Mouse (Mus musculus): ENCODE results near the gene Fam53b. TPM values are rescaled to one million over a fixed set of nuclear protein-coding genes. Genes with fewer than 3 reads are reported as not detected.

Gene Fam53b
- polyA plus RNA-seq, 1 experiment from 2014 or later = 14.7 TPM

DNA sequence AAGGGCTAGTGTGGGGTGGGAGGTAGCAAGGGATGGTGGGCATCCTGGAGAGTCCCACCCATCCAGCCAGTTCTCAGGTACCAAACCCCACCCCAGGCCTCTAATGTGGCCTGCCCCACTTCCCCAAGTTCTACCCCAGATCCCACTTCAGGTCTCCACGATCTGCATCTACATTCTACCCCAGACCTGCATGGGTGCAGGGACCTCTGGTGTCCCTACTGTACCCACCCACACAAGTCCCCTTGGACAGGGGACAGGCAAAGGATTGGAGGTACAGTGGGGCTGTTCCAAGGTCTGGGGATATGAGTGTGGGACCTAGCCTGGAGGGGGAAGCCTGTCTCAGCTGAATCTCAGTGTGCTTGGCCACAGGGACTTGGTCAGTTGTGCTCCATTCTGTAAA lies 131.9 kb downstream of the Fam53b start:
- Histone ChIP-seq H3K9ac (ENCODE audit: low read depth, low read length) (no peak overlapping the region), H3K27me3 (replicated peaks; ENCODE audit: control insufficient read depth, insufficient read depth, low read length) (no peaks in the 10 kb centered on the region), H3K27ac (ENCODE audit: low read depth, low read length) (no peak overlapping the region), H3K4me3 (ENCODE audit: low read length) (no peak overlapping the region), H3K9me3 (ENCODE audit: control insufficient read depth, low read length) (no peaks in the 10 kb centered on the region), H3K4me1 (ENCODE audit: control insufficient read depth, insufficient read depth, low read depth, low read length) (no peaks in the 10 kb centered on the region; the same call in 1 of the 2 replicates), H3K4me2 (ENCODE audit: low read length) (no peak overlapping the region), H3K36me3 (ENCODE audit: control insufficient read depth, insufficient read depth, low read length) (no peaks in the 10 kb centered on the region)
- no peak for ATAC-seq
- WGBS = 73% methylated on average over 1 of the region's 1 CpGs

DNA sequence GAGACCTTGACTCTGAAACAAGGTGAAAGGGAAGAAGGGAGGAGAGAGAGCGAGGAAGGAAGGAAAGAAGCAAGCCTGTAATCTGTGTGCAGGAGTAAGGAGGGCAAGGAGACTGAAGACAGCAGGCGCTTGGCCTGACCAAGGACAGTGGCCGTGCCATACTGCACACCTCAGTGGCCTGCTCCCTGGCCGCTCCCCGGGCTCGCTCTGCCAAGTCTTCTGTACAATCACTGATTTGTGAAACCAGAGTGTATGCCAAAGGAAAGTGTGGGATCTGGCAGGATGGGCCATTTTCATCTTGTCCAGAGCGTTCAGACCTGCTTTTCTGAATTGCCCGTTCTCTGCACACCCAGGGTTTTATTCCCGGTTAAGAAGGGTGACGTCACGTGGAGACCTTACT lies 132.4 kb downstream of the Fam53b start:
- no peak for ATAC-seq
- Histone ChIP-seq H3K27me3 (replicated peaks; ENCODE audit: control insufficient read depth, insufficient read depth, low read length) (no peaks in the 10 kb centered on the region), H3K4me1 (ENCODE audit: control insufficient read depth, insufficient read depth, low read depth, low read length) (no peaks in the 10 kb centered on the region; the same call in 1 of the 2 replicates), H3K4me3 (ENCODE audit: low read length) (no peak overlapping the region), H3K9ac (ENCODE audit: low read depth, low read length) (no peak overlapping the region), H3K27ac (ENCODE audit: low read depth, low read length) (no peak overlapping the region), H3K36me3 (ENCODE audit: control insufficient read depth, insufficient read depth, low read length) (no peaks in the 10 kb centered on the region), H3K9me3 (ENCODE audit: control insufficient read depth, low read length) (no peaks in the 10 kb centered on the region), H3K4me2 (ENCODE audit: low read length) (no peak overlapping the region)
- WGBS = 80% methylated on average over 11 of the region's 11 CpGs

DNA sequence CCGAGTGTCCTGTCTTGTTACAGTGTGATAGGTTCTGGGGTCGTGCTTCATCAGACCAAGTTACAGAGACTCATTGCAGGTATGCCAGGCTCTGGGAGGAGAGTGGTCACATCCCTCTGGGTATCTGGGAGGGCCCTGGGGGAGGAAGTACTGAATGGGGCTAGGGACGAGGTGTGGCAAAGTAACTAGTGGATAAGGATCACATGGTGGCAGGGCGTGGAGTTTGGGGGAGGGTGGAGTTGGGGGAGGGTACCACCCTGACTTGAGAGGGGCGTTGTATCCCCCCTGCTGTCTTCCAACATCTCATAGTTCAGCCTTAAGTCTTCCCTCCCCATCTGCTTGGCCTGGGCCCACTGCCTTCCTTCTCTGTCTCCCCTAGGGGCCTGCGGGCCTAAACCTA lies 134.1 kb downstream of the Fam53b start:
- WGBS = 76% methylated on average over 6 of the region's 6 CpGs
- ATAC-seq = no peak

DNA sequence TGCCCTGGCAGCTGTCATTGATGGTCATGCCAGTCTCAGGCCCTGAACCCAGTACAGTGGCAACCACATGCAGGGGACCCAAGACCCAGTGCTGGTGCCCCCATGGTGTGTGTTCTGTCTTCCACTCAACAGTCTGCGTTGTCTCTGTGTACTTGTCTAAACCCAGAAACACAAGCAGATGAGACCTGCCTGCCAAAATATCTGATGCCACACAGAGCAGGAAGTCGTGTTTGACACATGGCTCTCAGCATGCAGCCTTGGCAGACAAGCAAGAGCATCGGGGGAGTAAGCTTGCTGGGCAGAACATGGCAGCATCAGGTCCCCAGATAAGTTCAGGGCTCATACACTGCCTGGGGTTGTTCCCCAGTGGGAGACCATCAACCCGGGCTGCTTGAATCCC lies 134.6 kb downstream of the Fam53b start:
- no peaks in the 10 kb centered on the region; the same call in 1 of the 2 replicates for H3K4me1 ChIP-seq (ENCODE audit: control insufficient read depth, insufficient read depth, low read depth, low read length)
- WGBS = 56% methylated on average over 4 of the region's 4 CpGs

More for the DNA sequence above, 134.1 kb downstream of the Fam53b start:
- no peak overlapping the region for H3K27ac ChIP-seq (ENCODE audit: low read depth, low read length)
- H3K4me3 ChIP-seq (ENCODE audit: low read length) = no peak overlapping the region
- H3K9ac ChIP-seq (ENCODE audit: low read depth, low read length) = no peak overlapping the region
- H3K4me1 ChIP-seq (ENCODE audit: control insufficient read depth, insufficient read depth, low read depth, low read length) = no peaks in the 10 kb centered on the region; the same call in 1 of the 2 replicates
- H3K4me2 ChIP-seq (ENCODE audit: low read length) = no peak overlapping the region
- H3K9me3 ChIP-seq (ENCODE audit: control insufficient read depth, low read length) = no peaks in the 10 kb centered on the region
- no peaks in the 10 kb centered on the region for H3K36me3 ChIP-seq (ENCODE audit: control insufficient read depth, insufficient read depth, low read length)
- no peaks in the 10 kb centered on the region for H3K27me3 ChIP-seq (replicated peaks; ENCODE audit: control insufficient read depth, insufficient read depth, low read length)

DNA sequence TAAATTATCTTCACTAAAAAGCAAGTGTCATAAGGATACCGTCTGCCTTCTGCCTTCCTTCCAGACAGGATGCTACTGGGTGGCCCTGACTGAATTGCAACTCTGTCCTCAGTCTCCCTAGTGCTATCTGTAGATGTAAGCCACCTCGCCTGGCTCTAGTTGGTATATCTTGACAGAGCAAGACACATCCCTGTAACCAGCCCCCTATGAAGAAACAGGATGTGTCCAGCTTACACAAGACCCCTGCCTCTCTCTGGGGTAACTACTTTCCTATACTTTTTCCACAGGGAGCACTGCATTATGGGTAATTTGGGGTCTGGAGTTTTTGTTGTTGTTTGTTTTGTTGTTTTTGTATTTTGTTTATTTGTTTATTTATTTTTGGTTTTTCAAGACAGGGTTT lies 137.8 kb downstream of the Fam53b start:
- Histone ChIP-seq H3K4me2 (ENCODE audit: low read length) (no peak overlapping the region), H3K36me3 (ENCODE audit: control insufficient read depth, insufficient read depth, low read length) (no peaks in the 10 kb centered on the region), H3K4me1 (ENCODE audit: control insufficient read depth, insufficient read depth, low read depth, low read length) (no peaks in the 10 kb centered on the region), H3K27me3 (replicated peaks; ENCODE audit: control insufficient read depth, insufficient read depth, low read length) (no peaks in the 10 kb centered on the region), H3K9me3 (ENCODE audit: control insufficient read depth, low read length) (no peaks in the 10 kb centered on the region), H3K9ac (ENCODE audit: low read depth, low read length) (no peak overlapping the region), H3K27ac (ENCODE audit: low read depth, low read length) (no peak overlapping the region), H3K4me3 (ENCODE audit: low read length) (no peak overlapping the region)
- no peak for ATAC-seq
- WGBS = 87% methylated on average over 2 of the region's 2 CpGs

More for the DNA sequence above, 134.6 kb downstream of the Fam53b start:
- Histone ChIP-seq H3K4me2 (ENCODE audit: low read length) (no peak overlapping the region), H3K27ac (ENCODE audit: low read depth, low read length) (no peak overlapping the region), H3K4me3 (ENCODE audit: low read length) (no peak overlapping the region), H3K9ac (ENCODE audit: low read depth, low read length) (no peak overlapping the region), H3K36me3 (ENCODE audit: control insufficient read depth, insufficient read depth, low read length) (no peaks in the 10 kb centered on the region), H3K27me3 (replicated peaks; ENCODE audit: control insufficient read depth, insufficient read depth, low read length) (no peaks in the 10 kb centered on the region), H3K9me3 (ENCODE audit: control insufficient read depth, low read length) (no peaks in the 10 kb centered on the region)
- ATAC-seq = no peak

DNA sequence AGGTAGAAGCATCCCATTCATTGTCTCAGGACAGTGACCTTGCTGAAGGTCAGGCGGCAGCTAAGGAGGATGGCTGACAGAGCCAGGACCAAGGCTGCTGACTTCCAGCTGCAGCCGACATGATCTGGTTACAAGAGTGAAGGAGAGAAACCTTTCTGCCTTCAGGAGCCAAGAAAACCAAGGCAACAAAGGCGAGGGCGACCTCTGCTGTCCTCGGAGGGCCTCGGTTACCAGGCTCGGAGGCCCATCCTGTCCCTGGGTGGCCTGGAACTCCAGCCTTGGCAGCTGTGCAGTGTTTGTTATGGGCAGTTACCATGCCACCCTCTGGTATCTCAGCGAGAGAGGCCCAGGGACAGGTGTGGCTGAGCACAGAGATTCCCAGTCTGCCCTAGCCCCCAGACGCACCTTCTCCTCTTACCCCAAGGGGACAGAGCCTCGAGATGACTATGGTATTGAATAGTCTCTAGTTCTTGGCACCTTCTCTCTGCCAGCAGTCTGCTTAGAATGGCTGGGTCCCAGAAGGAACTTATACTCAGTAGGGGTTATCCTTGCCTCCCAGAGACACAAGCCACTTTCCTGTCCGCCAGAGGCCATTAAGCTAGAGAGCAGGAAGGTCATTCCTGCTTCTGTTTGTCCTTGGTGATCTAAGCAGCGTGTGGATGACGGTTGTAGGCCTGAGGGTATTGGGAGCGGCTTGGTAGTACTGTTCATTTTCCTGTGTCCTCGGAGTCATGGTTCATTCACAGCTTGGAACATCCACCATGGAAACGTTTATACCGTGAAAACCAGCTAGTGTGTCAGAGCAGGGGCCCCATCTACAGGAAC lies 139.5 kb downstream of the Fam53b start:
- H3K27ac ChIP-seq (ENCODE audit: low read depth, low read length) = no peak overlapping the region
- no peak overlapping the region for H3K9ac ChIP-seq (ENCODE audit: low read depth, low read length)
- H3K4me3 ChIP-seq (ENCODE audit: low read length) = no peak overlapping the region
- no peaks in the 10 kb centered on the region for H3K27me3 ChIP-seq (replicated peaks; ENCODE audit: control insufficient read depth, insufficient read depth, low read length)
- H3K4me1 ChIP-seq (ENCODE audit: control insufficient read depth, insufficient read depth, low read depth, low read length) = no peaks in the 10 kb centered on the region
- no peak for ATAC-seq
- H3K4me2 ChIP-seq (ENCODE audit: low read length) = no peak overlapping the region
- H3K36me3 ChIP-seq (ENCODE audit: control insufficient read depth, insufficient read depth, low read length) = no peaks in the 10 kb centered on the region
- no peaks in the 10 kb centered on the region for H3K9me3 ChIP-seq (ENCODE audit: control insufficient read depth, low read length)
- WGBS = 58% methylated on average over 17 of the region's 17 CpGs

DNA sequence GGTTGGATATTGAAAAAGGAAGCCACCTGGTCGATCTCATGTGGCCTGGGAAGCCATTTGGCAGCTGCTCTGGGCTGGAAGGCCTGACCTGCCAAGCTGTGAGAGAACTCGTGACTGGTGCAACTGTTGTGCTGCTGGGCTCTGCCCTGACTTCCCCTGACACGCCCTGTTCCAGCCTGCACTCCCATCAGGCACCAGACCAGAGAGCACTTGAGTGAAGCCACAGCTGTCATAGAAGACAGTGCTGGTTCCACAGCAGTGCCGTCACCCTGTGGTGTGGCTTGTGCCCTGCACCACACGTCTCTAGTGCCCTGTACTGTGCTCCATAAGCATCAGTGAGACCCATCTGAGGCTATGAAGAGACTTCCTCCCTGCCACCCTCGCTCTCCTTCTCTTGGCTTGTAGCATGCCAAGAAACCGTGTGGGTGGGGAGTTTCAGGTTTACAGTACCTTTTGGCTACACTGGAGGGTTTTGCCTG lies 141.2 kb downstream of the Fam53b start:
- H3K4me3 ChIP-seq (ENCODE audit: low read length) = no peak overlapping the region
- no peak overlapping the region for H3K4me2 ChIP-seq (ENCODE audit: low read length)
- ATAC-seq = no peak
- H3K27me3 ChIP-seq (replicated peaks; ENCODE audit: control insufficient read depth, insufficient read depth, low read length) = no peaks in the 10 kb centered on the region
- no peaks in the 10 kb centered on the region for H3K9me3 ChIP-seq (ENCODE audit: control insufficient read depth, low read length)
- H3K4me1 ChIP-seq (ENCODE audit: control insufficient read depth, insufficient read depth, low read depth, low read length) = no peaks in the 10 kb centered on the region
- no peak overlapping the region for H3K9ac ChIP-seq (ENCODE audit: low read depth, low read length)
- H3K27ac ChIP-seq (ENCODE audit: low read depth, low read length) = no peak overlapping the region; the same call in 1 of the 2 replicates
- H3K36me3 ChIP-seq (ENCODE audit: control insufficient read depth, insufficient read depth, low read length) = no peaks in the 10 kb centered on the region
- 78% methylated on average over 7 of the region's 7 CpGs for WGBS

DNA sequence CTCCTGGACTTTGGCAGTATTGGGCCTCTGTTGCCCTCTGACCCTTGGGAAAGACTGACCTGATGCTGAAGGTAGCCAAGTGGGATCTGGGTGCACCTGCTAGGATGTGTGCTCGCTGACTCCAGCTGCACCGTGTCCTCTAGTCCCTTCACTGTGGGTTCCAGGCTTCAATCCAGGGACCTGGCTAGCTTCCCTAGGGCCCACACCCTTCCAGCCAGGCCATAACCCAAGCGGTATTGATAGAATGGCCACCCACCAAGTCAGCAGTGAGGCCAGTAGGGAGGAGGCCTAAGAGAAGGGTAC lies 142.9 kb downstream of the Fam53b start:
- H3K9ac ChIP-seq (ENCODE audit: low read depth, low read length) = no peak overlapping the region
- H3K36me3 ChIP-seq (ENCODE audit: control insufficient read depth, insufficient read depth, low read length) = no peaks in the 10 kb centered on the region
- no peaks in the 10 kb centered on the region for H3K9me3 ChIP-seq (ENCODE audit: control insufficient read depth, low read length)
- no peak for ATAC-seq
- no peaks in the 10 kb centered on the region for H3K4me1 ChIP-seq (ENCODE audit: control insufficient read depth, insufficient read depth, low read depth, low read length)
- 89% methylated on average over 3 of the region's 3 CpGs for WGBS
- H3K27me3 ChIP-seq (replicated peaks; ENCODE audit: control insufficient read depth, insufficient read depth, low read length) = no peaks in the 10 kb centered on the region
- no peak overlapping the region for H3K27ac ChIP-seq (ENCODE audit: low read depth, low read length)
- no peak overlapping the region for H3K4me3 ChIP-seq (ENCODE audit: low read length)
- no peak overlapping the region for H3K4me2 ChIP-seq (ENCODE audit: low read length)

DNA sequence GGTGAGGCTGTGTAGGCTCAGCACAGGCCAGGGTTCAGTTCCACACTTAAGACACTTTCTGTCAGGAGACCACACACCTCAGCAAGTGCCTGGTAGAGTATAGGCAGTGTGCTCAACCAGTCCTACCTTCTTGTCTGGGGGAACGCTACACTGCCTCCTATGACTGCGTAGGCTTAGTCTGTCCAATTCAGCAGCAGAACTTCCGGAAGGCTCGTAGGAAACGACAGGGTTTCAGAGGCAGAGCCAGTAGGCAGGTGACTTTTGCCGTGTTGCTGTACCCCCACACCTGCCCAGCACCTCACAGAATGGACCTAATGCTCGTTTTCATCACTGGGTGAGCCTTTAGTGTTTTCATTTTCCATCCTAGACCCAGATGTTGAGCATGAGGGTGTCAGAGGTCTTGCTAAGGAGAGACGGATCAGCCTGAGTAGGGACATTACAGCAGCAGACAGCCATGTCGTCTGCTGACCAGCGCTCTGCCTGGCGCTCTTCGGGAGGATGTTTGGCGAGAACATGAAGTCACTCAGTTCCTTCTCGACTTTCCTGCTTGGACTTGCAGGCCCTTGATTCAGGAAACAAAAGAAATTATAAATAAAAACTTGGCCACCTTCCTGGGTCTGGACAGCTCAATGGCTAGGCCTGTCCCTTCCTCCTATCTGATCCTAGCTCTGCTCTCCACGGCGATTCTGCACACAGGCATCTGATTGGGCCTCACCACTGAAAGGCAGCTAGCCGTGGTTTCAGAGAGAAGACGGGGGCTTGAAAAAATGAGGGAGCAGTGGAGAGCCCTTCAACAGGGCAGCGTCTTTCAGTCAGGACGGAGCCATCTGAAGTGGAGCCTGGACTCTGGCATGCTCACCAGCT lies 143.5 kb downstream of the Fam53b start:
- H3K27ac ChIP-seq (ENCODE audit: low read depth, low read length) = no peak overlapping the region
- H3K27me3 ChIP-seq (replicated peaks; ENCODE audit: control insufficient read depth, insufficient read depth, low read length) = no peaks in the 10 kb centered on the region
- H3K4me2 ChIP-seq (ENCODE audit: low read length) = no peak overlapping the region
- no peaks in the 10 kb centered on the region for H3K36me3 ChIP-seq (ENCODE audit: control insufficient read depth, insufficient read depth, low read length)
- H3K4me1 ChIP-seq (ENCODE audit: control insufficient read depth, insufficient read depth, low read depth, low read length) = no peaks in the 10 kb centered on the region
- 85% methylated on average over 20 of the region's 20 CpGs for WGBS
- ATAC-seq = no peak
- H3K4me3 ChIP-seq (ENCODE audit: low read length) = no peak overlapping the region
- no peaks in the 10 kb centered on the region for H3K9me3 ChIP-seq (ENCODE audit: control insufficient read depth, low read length)
- H3K9ac ChIP-seq (ENCODE audit: low read depth, low read length) = no peak overlapping the region

Data from hindbrain, embryonic 16.5 days (tissue).